Mouse (Mus musculus) CH12.LX (cell line): ENCODE data around the gene Creb3l2.

Experiments used
- CTCF ChIP-seq, 2 experiments: IDR thresholded peaks in 1 of 2; conservative IDR thresholded peaks in 1 of 2; 2 replicates each; pipeline ENCODE4 v1.5.1; 2011 to 2012; ENCODE audit warnings: low read depth in 2 of 2, low read length in 2 of 2, improper control_type of control experiment in 1 of 2, inconsistent platforms in 1 of 2, mild to moderate bottlenecking in 1 of 2, moderate library complexity in 1 of 2
- ELF1 ChIP-seq: IDR thresholded peaks from 2 replicates; pipeline ENCODE4 v1.6.1; 2014; ENCODE audit warnings: low read depth, mild to moderate bottlenecking, inconsistent platforms, low read length, improper control_type of control experiment
- ETS1 ChIP-seq: conservative IDR thresholded peaks from 2 replicates; pipeline ENCODE4 v1.6.1; 2012; ENCODE audit warnings: low read depth, mild to moderate bottlenecking, inconsistent platforms, low read length, improper control_type of control experiment, moderate library complexity
- HCFC1 ChIP-seq: IDR thresholded peaks from 2 replicates; pipeline ENCODE4 v1.6.1; 2012; ENCODE audit warnings: low read depth, mild to moderate bottlenecking, inconsistent platforms, low read length, improper control_type of control experiment
- JUN ChIP-seq: IDR thresholded peaks from 2 replicates; pipeline ENCODE4 v1.6.1; 2011; ENCODE audit warnings: low read depth, mild to moderate bottlenecking, low read length, improper control_type of control experiment, moderate library complexity; ENCODE audit not compliant: insufficient read depth
- MAX ChIP-seq: IDR thresholded peaks from 2 replicates; pipeline ENCODE4 v1.6.1; 2011; ENCODE audit warnings: low read length, improper control_type of control experiment
- MYC ChIP-seq: IDR thresholded peaks from 2 replicates; pipeline ENCODE4 v1.6.1; 2011; ENCODE audit warnings: low read depth, mild to moderate bottlenecking, improper control_type of control experiment, low read length
- POLR2A ChIP-seq: IDR thresholded peaks from 2 replicates; pipeline ENCODE4 v1.6.1; 2011; ENCODE audit warnings: low read depth, mild to moderate bottlenecking, improper control_type of control experiment, low read length
- POLR2AphosphoS2 ChIP-seq: IDR thresholded peaks from 2 replicates; pipeline ENCODE4 v1.6.1; 2011; ENCODE audit warnings: low read depth, low read length, improper control_type of control experiment
- RAD21 ChIP-seq: IDR thresholded peaks from 2 replicates; pipeline ENCODE4 v1.6.1; 2011; ENCODE audit warnings: low read depth, mild to moderate bottlenecking, low read length, improper control_type of control experiment, moderate library complexity
- TBP ChIP-seq: conservative IDR thresholded peaks from 2 replicates; pipeline ENCODE4 v1.6.1; 2011; ENCODE audit warnings: low read depth, low read length, improper control_type of control experiment
- USF2 ChIP-seq: conservative IDR thresholded peaks from 2 replicates; pipeline ENCODE4 v1.6.1; 2011; ENCODE audit warnings: low read depth, low read length, improper control_type of control experiment

- no peak for TF ChIP-seq POLR2AphosphoS2
- no peak; the same call in 1 of the 2 replicates for TF ChIP-seq TBP
- TF ChIP-seq POLR2A, result no peak; the same call in 1 of the 2 replicates
- no peak for TF ChIP-seq CTCF (conservative IDR thresholded peaks at IDR 0.05 in 1 of 2, IDR thresholded peaks at IDR 0.05 in 1 of 2; ENCODE audit: low read depth in 2 of 2, low read length in 2 of 2)
- no peak for TF ChIP-seq RAD21
- TF ChIP-seq ELF1, result no peak
- no peak for TF ChIP-seq JUN
- no peak for TF ChIP-seq MYC
- no peak for TF ChIP-seq HCFC1
- TF ChIP-seq MAX, result no peak
- TF ChIP-seq USF2, result no peak
- no peak for TF ChIP-seq ETS1
Measured at GRCm38 (mm10) chr6:37441251-37442011, 515 bp downstream of the Creb3l2 start.
